Mouse (Mus musculus) myocyte (in vitro differentiated cells): Measurements from ENCODE around the gene Nfia. TPM values are rescaled to one million over a fixed set of nuclear protein-coding genes. Genes with fewer than 3 reads are reported as not detected.

Experiments
- H3K27me3 ChIP-seq: one replicate; pipeline ENCODE4 v1.6.1; 2011; ENCODE audit not compliant: control insufficient read depth, insufficient read depth, insufficient read length
- H3K36me3 ChIP-seq: one replicate; pipeline ENCODE4 v1.6.1; 2011; ENCODE audit not compliant: control insufficient read depth, insufficient read depth
- H3K4me2 ChIP-seq: one replicate; pipeline ENCODE4 v1.6.1; 2011; ENCODE audit warnings: low read depth, control low read depth
- H3K4me3 ChIP-seq: one replicate; pipeline ENCODE4 v1.5.1; 2011; ENCODE audit warnings: mild to moderate bottlenecking, control low read depth, moderate library complexity
- H3K79me2 ChIP-seq: one replicate; pipeline ENCODE4 v1.6.1; 2011; ENCODE audit not compliant: control insufficient read depth, insufficient read depth
- H3ac ChIP-seq: one replicate; pipeline ENCODE4 v1.6.1; 2011; ENCODE audit not compliant: control insufficient read depth, insufficient read length
- CEBPB ChIP-seq: IDR thresholded peaks from 2 replicates; pipeline ENCODE4 v1.6.1; 2011; ENCODE audit warnings: mild to moderate bottlenecking, moderate library complexity; ENCODE audit not compliant: poor library complexity, insufficient read depth, severe bottlenecking
- E2F4 ChIP-seq: IDR thresholded peaks from one replicate; pipeline ENCODE4 v1.6.1; 2011; ENCODE audit warnings: mild to moderate bottlenecking, control low read depth, moderate library complexity; ENCODE audit not compliant: insufficient read depth
- MAX ChIP-seq: IDR thresholded peaks from one replicate; pipeline ENCODE4 v1.6.1; 2011; ENCODE audit warnings: low read depth, mild to moderate bottlenecking, control low read depth
- MYOD1 ChIP-seq, 3 experiments: IDR thresholded peaks; one replicate each; pipeline ENCODE4 v1.6.1; 2011; ENCODE audit warnings: control low read depth in 2 of 3, low read depth in 2 of 3, mild to moderate bottlenecking in 2 of 3, moderate library complexity in 1 of 3; ENCODE audit not compliant: insufficient read length in 2 of 3, control insufficient read depth in 1 of 3
- MYOG ChIP-seq, 3 experiments: IDR thresholded peaks; one replicate each; pipeline ENCODE4 v1.6.1; 2011; ENCODE audit warnings: control low read depth in 2 of 3, low read depth in 2 of 3, mild to moderate bottlenecking in 2 of 3; ENCODE audit not compliant: insufficient read length in 2 of 3, control insufficient read depth in 1 of 3, insufficient read depth in 1 of 3
- POLR2A ChIP-seq: IDR thresholded peaks from one replicate; pipeline ENCODE4 v1.6.1; 2011; ENCODE audit warnings: low read depth, mild to moderate bottlenecking, control low read depth, moderate library complexity; ENCODE audit not compliant: insufficient read length
- POLR2AphosphoS2 ChIP-seq: IDR thresholded peaks from one replicate; pipeline ENCODE4 v1.6.1; 2011; ENCODE audit warnings: low read depth, control low read depth; ENCODE audit not compliant: insufficient read length
- REST ChIP-seq: IDR thresholded peaks from one replicate; pipeline ENCODE4 v1.6.1; 2011; ENCODE audit warnings: mild to moderate bottlenecking, control low read depth, moderate library complexity; ENCODE audit not compliant: insufficient read depth, insufficient read length
- SRF ChIP-seq: IDR thresholded peaks from one replicate; pipeline ENCODE4 v1.6.1; 2011; ENCODE audit warnings: low read depth; ENCODE audit not compliant: control insufficient read depth, insufficient read length
- TCF12 ChIP-seq: IDR thresholded peaks from one replicate; pipeline ENCODE4 v1.6.1; 2011; ENCODE audit warnings: mild to moderate bottlenecking, control low read depth; ENCODE audit not compliant: poor library complexity, insufficient read depth, severe bottlenecking
- TCF3 ChIP-seq: IDR thresholded peaks from one replicate; pipeline ENCODE4 v1.6.1; 2011; ENCODE audit warnings: low read depth, control low read depth; ENCODE audit not compliant: insufficient read length
- USF1 ChIP-seq: IDR thresholded peaks from one replicate; pipeline ENCODE4 v1.6.1; 2011; ENCODE audit warnings: low read depth, mild to moderate bottlenecking, control low read depth, moderate library complexity
- polyA plus RNA-seq: library from polyadenylated mRNA; unstranded; fragments of >200 nt; fragmentation: generic; extraction: Trizol; gene quantifications from one replicate; pipeline ENCODE4 v1.2.1, GENCODE M21; 2012; ENCODE audit warnings: missing spikeins

Gene Nfia
- polyA plus RNA-seq, 1 experiment = 0.25 TPM

- no peak for TF ChIP-seq CEBPB
- TF ChIP-seq MYOD1 (IDR thresholded peaks at IDR 0.05; ENCODE audit: control insufficient read depth in 1 of 3, insufficient read length in 2 of 3, low read depth in 2 of 3) = no peak
- no peak for TF ChIP-seq POLR2A
- TF ChIP-seq MAX = no peak
- no peak overlapping the region for H3K4me2 ChIP-seq
- no peak overlapping the region for H3K4me3 ChIP-seq
- H3K79me2 ChIP-seq = no peaks in the 10 kb centered on the region
- no peak overlapping the region for H3ac ChIP-seq
- H3K36me3 ChIP-seq = no peaks in the 10 kb centered on the region
- H3K27me3 ChIP-seq = no peaks in the 10 kb centered on the region
These were observed 250.8 kb downstream of the Nfia start for GRCm38 (mm10) chr4:98023245-98023792.

- H3K79me2 ChIP-seq = no peaks in the 10 kb centered on the region
- no peaks in the 10 kb centered on the region for H3K36me3 ChIP-seq
- TF ChIP-seq MYOG (IDR thresholded peaks at IDR 0.05; ENCODE audit: control insufficient read depth in 1 of 3, insufficient read depth in 1 of 3, insufficient read length in 2 of 3, low read depth in 2 of 3) (no peak), REST (no peak), TCF3 (no peak)
- no peak overlapping the region for H3K4me2 ChIP-seq
- no peaks in the 10 kb centered on the region for H3K27me3 ChIP-seq
- no peak overlapping the region for H3K4me3 ChIP-seq
- no peak overlapping the region for H3ac ChIP-seq
These were observed 254.9 kb downstream of the Nfia start for GRCm38 (mm10) chr4:98027412-98027811.

- no peaks in the 10 kb centered on the region for H3K36me3 ChIP-seq
- no peak overlapping the region for H3ac ChIP-seq
- TF ChIP-seq USF1 (no peak), POLR2A (no peak), REST (no peak), E2F4 (no peak), TCF3 (no peak), TCF12 (no peak), MYOD1 (IDR thresholded peaks at IDR 0.05; ENCODE audit: control insufficient read depth in 1 of 3, insufficient read length in 2 of 3, low read depth in 2 of 3) (no peak)
These were observed 259.3 kb downstream of the Nfia start for GRCm38 (mm10) chr4:98031871-98032270.

GRCm38 (mm10) chr4:98032332-98032731 is 259.8 kb downstream of the Nfia start:
- no peaks in the 10 kb centered on the region for H3K79me2 ChIP-seq
- TF ChIP-seq POLR2AphosphoS2 (no peak), TCF12 (no peak), MAX (no peak), E2F4 (no peak), TCF3 (no peak), MYOD1 (IDR thresholded peaks at IDR 0.05; ENCODE audit: control insufficient read depth in 1 of 3, insufficient read length in 2 of 3, low read depth in 2 of 3) (no peak), USF1 (no peak), MYOG (IDR thresholded peaks at IDR 0.05; ENCODE audit: control insufficient read depth in 1 of 3, insufficient read depth in 1 of 3, insufficient read length in 2 of 3, low read depth in 2 of 3) (no peak), CEBPB (no peak), POLR2A (no peak), SRF (no peak), REST (no peak)
- H3K36me3 ChIP-seq = no peaks in the 10 kb centered on the region

More at GRCm38 (mm10) chr4:98031871-98032270, 259.3 kb downstream of the Nfia start:
- H3K4me3 ChIP-seq = no peak overlapping the region
- H3K4me2 ChIP-seq = no peak overlapping the region
- H3K27me3 ChIP-seq = no peaks in the 10 kb centered on the region
- no peaks in the 10 kb centered on the region for H3K79me2 ChIP-seq

DNA sequence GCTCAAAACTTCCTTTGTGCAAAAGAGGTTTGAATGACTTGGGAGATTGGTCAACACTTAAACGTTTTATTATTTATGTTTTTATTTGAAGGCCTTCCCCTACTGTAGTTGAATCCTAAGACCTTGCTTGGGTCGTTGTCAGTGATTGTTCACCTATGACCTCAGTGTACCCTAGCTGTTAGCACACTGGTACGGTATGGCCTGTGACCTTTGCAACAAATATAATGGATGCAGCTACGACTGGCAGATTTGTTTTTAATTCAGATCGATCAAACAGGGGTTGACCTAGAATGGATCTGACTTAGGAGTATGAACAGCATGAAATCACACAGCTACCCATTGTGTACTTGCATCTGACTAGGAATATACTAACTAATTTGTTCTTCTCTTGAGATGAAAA is 266.6 kb downstream of the Nfia start:
- Histone ChIP-seq H3ac (no peak overlapping the region), H3K79me2 (no peaks in the 10 kb centered on the region), H3K4me2 (no peak overlapping the region), H3K27me3 (no peaks in the 10 kb centered on the region), H3K36me3 (no peaks in the 10 kb centered on the region), H3K4me3 (no peak overlapping the region)
- no peak for TF ChIP-seq SRF
- no peak for TF ChIP-seq USF1
- no peak for TF ChIP-seq E2F4
- no peak for TF ChIP-seq MYOD1 (IDR thresholded peaks at IDR 0.05; ENCODE audit: control insufficient read depth in 1 of 3, insufficient read length in 2 of 3, low read depth in 2 of 3)
- TF ChIP-seq POLR2AphosphoS2 = no peak
- TF ChIP-seq CEBPB = no peak

More at GRCm38 (mm10) chr4:98032332-98032731, 259.8 kb downstream of the Nfia start:
- no peak overlapping the region for H3K4me2 ChIP-seq
- no peak overlapping the region for H3K4me3 ChIP-seq
- H3K27me3 ChIP-seq = no peaks in the 10 kb centered on the region
- H3ac ChIP-seq = no peak overlapping the region
